Mouse (Mus musculus) midbrain, embryonic 16.5 days (tissue): ENCODE results near the gene Tbx21. TPM values are rescaled to one million over a fixed set of nuclear protein-coding genes. Genes with fewer than 3 reads are reported as not detected.

Source experiments
- microRNA-seq: library from miRNA; unstranded; fragments of <30 nt; microRNA quantifications from one replicate; pipeline ENCODE4, GENCODE M21; 2017
- polyA plus RNA-seq: library from polyadenylated mRNA; unstranded; fragments of >200 nt; fragmentation: Nextera tagmentation; extraction: Ambion mirVana; gene quantifications from 2 replicates; pipeline ENCODE4 v1.2.1, GENCODE M21; 2015

The Tbx21 gene
- polyA plus RNA-seq, 1 experiment from 2014 or later: 0.16 TPM

Small RNA genes within 50 kb of the gene (microRNA-seq; reads per million reads assigned to microRNA genes)
- gene Mir7235 (not detected), gene Mir8103 (2.6 reads per million, percentile 12 among the genes with 10 or more reads in this experiment)

Other genes starting within 250 kb of the Tbx21 start
- 80.6 and 85.7 TPM in 2 replicates for gene Cdk5rap3, start 198.8 kb downstream of the Tbx21 start, polyA plus RNA-seq
- 0.24 and 0.51 TPM in 2 replicates for gene Prr15l, start 187.2 kb downstream of the Tbx21 start, polyA plus RNA-seq
- 32.2 and 32.5 TPM in 2 replicates for gene Pnpo, start 171.3 kb downstream of the Tbx21 start, polyA plus RNA-seq
- 15.4 and 16.8 TPM in 2 replicates for gene Sp2, start 132.4 kb downstream of the Tbx21 start, polyA plus RNA-seq
- gene Sp6, start 101.9 kb downstream of the Tbx21 start, polyA plus RNA-seq: 0.26 and 0.35 TPM in 2 replicates
- 13.7 and 16.7 TPM in 2 replicates for gene Scrn2, start 85.4 kb downstream of the Tbx21 start, polyA plus RNA-seq
- 3.4 and 4.0 TPM in 2 replicates for gene Lrrc46, start 73.9 kb downstream of the Tbx21 start, polyA plus RNA-seq
- 58.9 and 59.1 TPM in 2 replicates for gene Mrpl10, start 73.8 kb downstream of the Tbx21 start, polyA plus RNA-seq
- gene Osbpl7, start 64.7 kb downstream of the Tbx21 start, polyA plus RNA-seq: 11.9 and 12.8 TPM in 2 replicates
- gene Tbkbp1, start 36.2 kb upstream of the Tbx21 start, polyA plus RNA-seq: 7.7 and 8.2 TPM in 2 replicates
- 28.5 and 32.9 TPM in 2 replicates for gene Kpnb1, start 72.5 kb upstream of the Tbx21 start, polyA plus RNA-seq
- gene Npepps, start 165.3 kb upstream of the Tbx21 start, polyA plus RNA-seq: 151 and 163 TPM in 2 replicates
- gene Mrpl45, start 200.4 kb upstream of the Tbx21 start, polyA plus RNA-seq: 38.2 and 41.6 TPM in 2 replicates
- gene Gpr179, start 236.7 kb upstream of the Tbx21 start, polyA plus RNA-seq: 0.70 and 0.89 TPM in 2 replicates
- 8.5 and 9.9 TPM in 2 replicates for gene Socs7, start 247.2 kb upstream of the Tbx21 start, polyA plus RNA-seq